Mouse (Mus musculus): ENCODE measurements around the gene Zfp9. TPM values are rescaled to one million over a fixed set of nuclear protein-coding genes. Genes with fewer than 3 reads are reported as not detected.

Gene Zfp9
- 6.9 and 16.7 TPM in 2 replicates for polyA plus RNA-seq (2012; rRNA removed)

DNA sequence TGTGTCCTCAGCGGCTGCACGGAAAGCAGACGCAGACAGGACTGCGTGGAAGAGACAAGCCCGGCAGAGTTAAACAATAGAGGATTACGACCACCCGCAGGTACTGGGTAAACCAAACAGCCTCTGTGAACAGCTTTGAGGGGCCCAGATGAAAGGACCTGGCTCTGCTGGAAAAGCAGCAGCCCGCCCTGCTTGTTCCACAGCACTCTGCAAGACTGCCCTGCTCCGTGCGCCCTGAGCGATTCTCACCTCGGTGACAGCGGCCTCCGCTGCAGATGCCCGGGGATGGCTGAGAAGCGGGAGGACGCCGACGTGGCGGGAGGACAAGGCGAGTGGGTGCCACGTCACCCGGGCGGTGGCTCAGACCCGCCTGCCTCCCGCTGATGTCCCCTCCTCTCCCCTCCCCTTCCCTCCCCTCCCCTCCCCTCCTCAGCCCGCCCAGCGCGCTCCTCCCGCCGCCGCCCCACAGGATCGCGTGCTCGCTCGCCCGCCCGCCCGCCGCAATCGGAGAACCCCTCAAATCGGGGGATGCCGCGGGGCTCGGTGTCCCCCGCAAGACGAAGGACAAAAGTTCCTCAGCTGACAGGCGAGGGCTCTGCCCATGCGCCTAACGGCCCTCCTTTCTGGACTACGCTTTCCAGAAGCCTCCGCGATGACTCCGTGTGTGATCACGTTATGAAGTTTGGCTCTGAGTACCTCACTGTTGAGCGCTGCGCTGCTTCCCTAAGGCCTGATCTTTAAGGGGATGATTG lies at the start of gene Zfp9:
TSS of gene Zfp9 (minus strand) at position 364 of the 752 bp plus-strand sequence.

DNA sequence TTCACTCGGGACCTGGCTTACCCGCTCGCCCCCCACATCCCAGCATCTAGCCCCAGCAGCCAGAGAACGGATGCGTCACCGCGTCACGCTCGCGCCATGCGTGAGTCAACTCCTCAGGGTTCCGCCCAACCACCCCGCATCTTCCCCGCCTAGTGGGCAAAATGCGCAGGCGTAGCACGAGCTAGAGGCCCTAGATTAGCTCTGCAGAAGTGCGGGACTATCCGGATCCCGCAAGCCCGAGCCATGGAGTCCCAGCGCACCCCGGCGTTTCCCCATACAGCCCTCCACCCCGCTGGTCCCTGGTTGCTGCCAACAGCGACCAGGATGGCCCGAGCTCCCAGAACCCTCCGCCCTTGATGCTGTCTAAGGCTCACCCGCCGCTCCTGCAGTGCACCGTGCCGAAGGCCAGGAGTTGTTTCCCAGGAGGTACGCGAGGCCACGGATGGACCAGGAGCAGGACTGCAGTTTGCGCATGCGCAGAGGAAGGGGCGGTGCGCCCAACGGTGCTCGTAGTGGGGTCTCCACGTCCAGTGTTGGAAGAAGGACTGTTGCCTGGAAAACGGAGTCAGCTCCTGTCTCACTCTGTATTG lies 24.0 kb downstream of the Zfp9 start, which contains the start of gene Zfp248:
TSS of gene Zfp248 (minus strand) at position 487 of the 590 bp plus-strand sequence.

DNA sequence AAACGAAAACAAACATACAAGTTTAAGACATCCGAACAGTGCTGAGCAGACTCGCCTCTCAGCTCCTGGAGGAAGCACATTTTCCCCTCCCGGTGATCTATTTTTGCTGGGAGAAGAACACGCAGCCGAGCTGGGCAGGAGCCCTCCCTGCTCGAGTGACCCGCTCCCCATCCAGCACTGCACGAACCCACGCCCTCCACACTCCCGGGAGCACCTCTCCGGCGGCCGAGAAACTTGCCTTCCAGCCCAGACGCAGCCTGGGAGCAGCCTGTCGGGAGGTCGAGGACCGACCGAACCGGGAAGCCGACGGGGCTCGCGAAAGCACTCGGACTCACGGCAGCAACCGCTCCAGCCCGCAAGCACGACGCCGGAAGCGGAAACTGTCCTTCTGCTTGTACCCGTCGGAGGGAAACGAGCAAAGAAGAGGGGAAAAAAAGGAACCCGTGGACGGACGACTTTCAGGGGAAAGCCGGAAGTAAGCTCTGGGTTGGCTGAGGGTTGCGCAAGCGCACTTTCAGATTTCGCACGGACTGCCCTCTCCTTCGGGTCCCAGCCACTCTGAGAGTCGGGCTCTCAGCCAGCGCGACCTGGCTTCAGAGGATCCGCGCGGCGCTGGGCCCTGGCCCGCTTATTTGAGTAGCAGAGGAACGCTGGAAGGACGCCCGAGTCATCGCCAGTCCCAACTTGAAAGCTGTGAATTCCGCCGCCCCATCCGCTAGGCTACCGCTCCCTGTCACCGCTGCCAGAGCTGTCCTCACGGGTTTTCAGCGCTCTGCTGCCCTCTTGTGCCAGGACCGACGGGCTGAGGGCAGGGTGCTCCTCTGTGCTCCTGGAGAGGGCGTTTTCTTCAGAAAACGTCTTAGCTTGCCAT lies 59.8 kb downstream of the Zfp9 start, which contains the start of gene Bms1:
TSS of gene Bms1 (minus strand) at position 425 of the 871 bp plus-strand sequence.

Other genes with a start within 250 kb of the Zfp9 start
- 31.9 and 55.0 TPM in 2 replicates for gene Bms1, start 59.8 kb downstream of the Zfp9 start, polyA plus RNA-seq (2012; rRNA removed)
- gene Zfp248, start 23.8 kb downstream of the Zfp9 start, polyA plus RNA-seq (2012; rRNA removed), result 7.9 and 9.3 TPM in 2 replicates
- 22.5 and 25.4 TPM in 2 replicates for gene Ankrd26, start 82.9 kb upstream of the Zfp9 start, polyA plus RNA-seq (2012; rRNA removed)